Mouse (Mus musculus) spleen, adult 2 months (tissue): Measurements from ENCODE around the gene A930009A15Rik.

Source experiments
- CTCF ChIP-seq: fragments of 200-500 bp; IDR thresholded peaks from 2 replicates; pipeline ENCODE4 v1.5.1; 2011; ENCODE audit warnings: mild to moderate bottlenecking, inconsistent platforms; ENCODE audit not compliant: insufficient read depth, insufficient read length, insufficient replicate concordance; ENCODE audit errors: extremely low read depth
- POLR2A ChIP-seq: fragments of 200-500 bp; IDR thresholded peaks from 2 replicates; pipeline ENCODE4 v1.6.1; 2011; ENCODE audit warnings: low read depth, low read length, inconsistent platforms

DNA sequence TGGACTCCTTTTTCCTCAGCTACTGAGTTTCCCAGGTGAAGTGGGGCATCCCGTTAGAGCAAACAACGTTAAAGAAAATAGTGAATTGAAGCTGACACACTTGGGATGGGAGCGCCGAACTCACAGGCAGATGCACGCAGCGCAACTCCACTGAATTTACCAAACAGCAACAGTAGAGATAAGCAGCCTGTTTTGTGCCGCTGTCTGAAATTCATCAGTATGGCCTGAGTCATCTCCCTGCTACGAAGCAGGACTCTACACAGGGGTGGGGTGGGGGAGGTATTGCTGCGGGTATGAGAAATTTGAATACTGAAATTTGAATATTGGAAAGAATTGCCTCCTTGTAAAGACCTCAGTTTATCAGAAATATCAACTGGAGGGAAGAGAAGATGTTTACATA, 12.2 kb downstream of the A930009A15Rik start:
- TF ChIP-seq CTCF (no peak), POLR2A (no peak)
